Mouse (Mus musculus) layer of hippocampus, adult 6 months (tissue): ENCODE data around the gene Tas2r126. TPM values are rescaled to one million over a fixed set of nuclear protein-coding genes. Genes with fewer than 3 reads are reported as not detected.

Experiments used
- long read RNA-seq, 2 experiments: library from polyadenylated mRNA; unstranded; transcript quantifications; one replicate each; pipeline ENCODE4 v2.0.0; 2019 to 2020
- polyA plus RNA-seq: library from polyadenylated mRNA; unstranded; fragments of <200 nt; fragmentation: Nextera tagmentation; gene quantifications from 2 replicates; pipeline ENCODE4 v1.2.3, GENCODE M21; 2021

Tas2r126 gene
- not detected in 2 replicates for polyA plus RNA-seq
- long read RNA-seq, experiment 1, result 0 reads
- long read RNA-seq, experiment 2, result 0 reads

DNA sequence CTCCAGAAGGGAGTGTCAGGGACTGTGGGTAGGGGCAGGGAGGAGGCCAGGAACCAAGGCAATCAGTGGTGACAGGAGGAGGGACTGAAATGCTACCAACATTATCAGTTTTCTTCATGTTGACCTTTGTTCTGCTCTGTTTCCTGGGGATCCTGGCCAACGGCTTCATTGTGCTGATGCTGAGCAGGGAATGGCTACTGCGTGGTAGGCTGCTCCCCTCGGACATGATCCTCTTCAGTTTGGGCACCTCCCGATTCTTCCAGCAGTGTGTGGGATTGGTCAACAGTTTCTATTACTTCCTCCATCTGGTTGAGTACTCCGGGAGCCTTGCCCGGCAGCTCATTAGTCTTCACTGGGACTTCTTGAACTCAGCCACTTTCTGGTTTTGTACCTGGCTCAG, at the start of gene Tas2r126:
Gene Tas2r126, plus strand, starts transcription at position 90 of the 400 bp plus-strand sequence.

DNA sequence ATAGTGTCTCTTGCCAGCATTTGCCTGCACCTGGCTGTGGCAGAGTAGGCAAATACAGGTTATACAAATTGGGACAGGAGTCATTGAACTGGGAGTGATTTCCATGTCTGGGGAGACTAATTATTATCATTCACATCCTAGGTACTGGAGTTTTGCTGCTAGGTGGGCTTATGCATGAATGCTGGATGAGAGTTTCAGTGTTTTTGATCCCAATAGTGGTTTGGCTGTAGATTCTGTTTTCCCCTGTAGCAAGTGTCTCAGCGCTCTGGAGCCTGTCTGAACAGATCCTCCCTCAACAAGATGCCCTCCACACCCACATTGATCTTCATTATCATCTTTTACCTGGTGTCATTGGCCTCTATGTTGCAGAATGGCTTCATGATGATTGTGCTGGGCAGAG, 34.4 kb upstream of the Tas2r126 start, which contains the start of gene Tas2r143:
Gene Tas2r143, plus strand, starts transcription at position 301 of the 400 bp plus-strand sequence.

DNA sequence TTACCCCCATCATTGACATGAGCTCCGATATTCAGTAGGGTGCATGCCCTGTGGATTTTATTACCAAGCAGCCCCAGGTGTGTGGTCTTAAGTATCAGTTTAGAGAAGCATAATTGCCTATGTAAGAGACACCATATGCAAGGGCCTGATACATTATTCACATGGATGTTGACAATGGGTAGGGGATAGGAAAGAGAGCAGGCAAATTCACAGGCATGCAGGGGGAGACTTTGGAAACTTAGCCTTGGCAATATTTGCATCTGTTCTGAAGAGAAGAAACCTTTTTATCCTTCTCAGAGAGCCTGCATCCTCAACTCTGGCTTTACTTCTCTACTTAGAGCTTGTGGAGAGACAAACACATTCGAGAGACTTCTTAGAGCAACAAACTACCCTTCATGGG, 29.2 kb upstream of the Tas2r126 start, which contains the start of gene Tas2r135:
Gene Tas2r135, plus strand, starts transcription at position 301 of the 400 bp plus-strand sequence.

DNA sequence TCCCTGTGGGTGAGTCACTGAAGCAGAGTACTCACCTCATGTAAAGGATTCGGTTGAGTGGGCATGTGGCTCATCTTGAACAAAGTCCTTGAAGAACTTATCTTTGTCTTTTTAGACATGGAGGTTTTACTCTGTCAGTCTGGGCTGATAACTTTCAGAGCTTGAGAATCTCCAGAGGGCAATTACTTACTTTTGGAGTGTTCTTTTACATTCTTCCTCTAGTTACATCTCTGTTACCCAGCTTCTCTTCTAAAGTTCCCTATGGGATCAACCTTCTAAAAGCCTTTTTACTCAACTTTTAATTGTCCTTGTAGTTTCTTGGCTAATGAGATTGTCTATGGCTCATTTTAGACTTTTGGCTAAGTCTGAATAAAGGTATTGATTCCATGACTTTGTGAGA, 30.8 kb downstream of the Tas2r126 start, which contains the start of gene Olfr458:
Gene Olfr458, minus strand, starts transcription at position 101 of the 400 bp plus-strand sequence.

DNA sequence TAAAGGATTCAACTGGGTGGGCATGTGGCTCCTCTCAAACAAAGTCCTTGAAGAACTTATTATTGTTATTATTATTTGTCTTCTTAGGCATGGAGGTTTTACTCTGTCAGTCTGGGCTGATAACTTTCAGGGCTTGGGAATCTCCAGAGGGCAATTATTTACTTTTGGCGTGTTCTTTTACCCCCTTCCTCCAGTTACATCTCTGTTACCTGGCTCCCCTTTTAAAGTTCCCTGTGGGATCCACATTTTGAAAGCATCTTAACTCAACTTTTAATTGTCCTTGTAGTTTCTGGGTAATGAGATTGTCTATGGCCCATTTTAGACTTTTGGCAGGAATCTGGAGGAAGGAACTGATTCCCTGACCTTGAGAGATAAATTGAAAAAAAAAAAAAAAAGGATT, 41.9 kb downstream of the Tas2r126 start, which contains the start of gene Olfr457:
Gene Olfr457, minus strand, starts transcription at position 101 of the 400 bp plus-strand sequence.

Other genes with a start within 250 kb of the Tas2r126 start
- not detected in 2 replicates for gene Tas2r144, start 219.2 kb upstream of the Tas2r126 start, polyA plus RNA-seq
- gene Gstk1, start 188.6 kb upstream of the Tas2r126 start, polyA plus RNA-seq, result 43.2 and 47.5 TPM in 2 replicates
- 0.13 TPM in 1 of 2 replicates, not detected in the other for gene Tmem139, start 172.6 kb upstream of the Tas2r126 start, polyA plus RNA-seq
- 3.2 and 3.9 TPM in 2 replicates for gene Casp2, start 169.6 kb upstream of the Tas2r126 start, polyA plus RNA-seq
- 0.21 and 0.36 TPM in 2 replicates for gene Clcn1, start 147.8 kb upstream of the Tas2r126 start, polyA plus RNA-seq
- 4.0 and 5.2 TPM in 2 replicates for gene Fam131b, start 109.9 kb upstream of the Tas2r126 start, polyA plus RNA-seq
- gene Zyx, start 84.9 kb upstream of the Tas2r126 start, polyA plus RNA-seq, result 7.9 and 8.7 TPM in 2 replicates
- gene Epha1, start 61.3 kb upstream of the Tas2r126 start, polyA plus RNA-seq, result 0.04 and 0.05 TPM in 2 replicates
- not detected in 2 replicates for gene Tas2r143, start 34.3 kb upstream of the Tas2r126 start, polyA plus RNA-seq
- gene Tas2r135, start 29.1 kb upstream of the Tas2r126 start, polyA plus RNA-seq, result not detected in 2 replicates
- gene Olfr458, start 30.7 kb downstream of the Tas2r126 start, polyA plus RNA-seq, result not detected in 2 replicates
- gene Olfr457, start 41.8 kb downstream of the Tas2r126 start, polyA plus RNA-seq, result not detected in 2 replicates
- gene Olfr456, start 52.7 kb downstream of the Tas2r126 start, polyA plus RNA-seq, result not detected in 2 replicates
- gene Olfr455, start 113.1 kb downstream of the Tas2r126 start, polyA plus RNA-seq, result not detected in 2 replicates
- gene Tcaf3, start 163.2 kb downstream of the Tas2r126 start, polyA plus RNA-seq, result not detected in 2 replicates
- gene Tcaf2, start 210.7 kb downstream of the Tas2r126 start, polyA plus RNA-seq, result 0.15 and 0.16 TPM in 2 replicates